Mouse (Mus musculus): ENCODE results near the gene Tenm4.

DNA sequence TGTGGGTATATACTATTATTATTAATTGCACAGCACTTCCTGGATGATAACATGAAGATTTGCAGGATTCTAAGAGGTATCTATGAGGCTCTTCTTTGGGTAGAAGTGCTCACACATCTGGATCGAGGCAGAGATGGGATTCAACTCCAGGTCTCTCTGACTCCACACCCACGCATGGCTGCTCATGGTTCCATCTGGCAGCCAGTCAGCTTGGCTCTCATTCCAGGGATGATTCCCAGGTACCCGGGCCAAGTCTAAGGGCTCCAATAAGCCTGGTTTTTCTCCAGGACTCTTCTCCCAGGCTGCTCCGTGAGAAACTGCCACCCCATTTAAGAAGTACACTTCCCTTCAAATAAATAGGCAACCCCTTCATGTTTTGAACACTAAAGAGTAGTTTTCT is 394.8 kb downstream of the Tenm4 start:
- no peak for TF ChIP-seq CTCF (IDR thresholded peaks at IDR 0.05; ENCODE audit: extremely low read depth, insufficient read length, insufficient replicate concordance, low read depth, low read length)
- no peak for TF ChIP-seq POLR2A (IDR thresholded peaks at IDR 0.05; ENCODE audit: low read depth, low read length)
